Mouse (Mus musculus) induced T-regulatory cell, adult 2 months (primary cell): ENCODE results near the gene Foxb1.

Source experiments
- DNase-seq: peaks from one replicate; pipeline ENCODE4 v3.0.0-alpha.2; 2012; ENCODE audit warnings: low read depth

Gene Foxb1

GRCm38 (mm10) chr9:69756456-69756855 lies 4.3 kb downstream of the Foxb1 start:
- DNase-seq = no peak

DNA sequence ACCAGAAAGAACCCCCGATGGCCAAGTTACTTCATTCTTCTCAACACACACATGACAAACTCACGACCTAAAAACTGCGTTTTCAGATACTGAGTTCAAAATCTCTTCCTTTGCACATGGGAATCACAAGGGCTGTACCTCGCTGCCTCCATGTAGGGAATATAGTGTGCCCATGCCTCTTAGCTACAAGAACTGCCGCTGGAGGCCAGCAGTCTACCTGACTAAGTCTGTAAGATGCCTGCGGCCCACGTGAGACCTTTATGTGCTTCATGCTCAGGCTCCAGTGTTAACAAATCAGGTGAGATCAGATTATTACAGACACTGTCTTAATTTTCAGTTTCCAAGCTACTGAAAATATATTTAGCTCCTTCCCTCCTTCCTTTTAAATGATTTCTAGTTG lies 4.7 kb downstream of the Foxb1 start:
- no peak for DNase-seq

GRCm38 (mm10) chr9:69755157-69755556 lies 5.6 kb downstream of the Foxb1 start:
- DNase-seq = no peak

GRCm38 (mm10) chr9:69754712-69755111 lies 6.0 kb downstream of the Foxb1 start:
- no peak for DNase-seq

- DNase-seq = no peak
Measured at GRCm38 (mm10) chr9:69754291-69754690, 6.4 kb downstream of the Foxb1 start.

GRCm38 (mm10) chr9:69747971-69748370 lies 12.8 kb downstream of the Foxb1 start:
- DNase-seq = no peak

GRCm38 (mm10) chr9:69728736-69729135 lies 32.0 kb downstream of the Foxb1 start:
- DNase-seq = no peak

GRCm38 (mm10) chr9:69718431-69718830 lies 42.3 kb downstream of the Foxb1 start:
- DNase-seq = no peak

DNA sequence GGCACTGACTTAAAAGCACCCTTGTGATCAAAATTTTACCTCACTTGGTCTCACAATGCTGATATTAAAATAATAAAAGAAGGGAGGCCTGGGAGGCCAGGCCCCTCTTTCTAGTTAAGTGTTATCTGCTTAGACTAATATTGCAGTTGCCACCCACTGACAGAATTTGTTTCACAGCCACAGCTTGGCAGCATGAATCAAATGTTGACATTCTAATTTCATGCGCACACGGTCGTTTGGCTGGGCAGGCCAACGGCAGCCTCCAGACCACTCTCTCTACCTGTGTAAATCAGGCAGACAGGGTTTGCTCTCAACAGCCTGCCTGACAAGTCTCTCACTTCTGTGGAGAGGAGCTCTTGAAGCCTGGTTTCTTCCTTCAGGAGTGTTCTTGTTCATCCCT lies 44.4 kb downstream of the Foxb1 start:
- DNase-seq = no peak

GRCm38 (mm10) chr9:69715445-69715844 lies 45.3 kb downstream of the Foxb1 start:
- DNase-seq = peak; percentile 7

DNA sequence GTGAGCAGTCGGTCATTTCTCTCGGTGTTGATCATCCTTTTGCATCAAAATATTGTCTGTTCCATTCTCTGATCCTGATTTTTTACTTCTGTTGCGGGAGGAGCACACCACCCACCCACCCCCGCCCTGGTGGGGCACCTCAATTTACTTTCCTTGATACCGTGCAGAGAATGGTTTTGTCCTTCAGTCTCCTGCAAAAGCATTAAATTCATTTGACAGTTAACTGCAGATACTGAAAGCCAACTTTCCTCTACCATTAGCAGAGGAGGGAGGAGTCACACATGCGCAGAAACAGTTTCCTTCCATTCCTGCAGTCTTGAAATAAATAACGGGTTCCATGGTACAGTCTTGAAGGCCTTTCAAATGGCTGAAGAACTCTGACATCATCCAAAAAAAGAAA lies 46.4 kb downstream of the Foxb1 start:
- DNase-seq = no peak

- no peak for DNase-seq
Measured at GRCm38 (mm10) chr9:69713577-69714327, 47.0 kb downstream of the Foxb1 start.

- DNase-seq = no peak
Measured at GRCm38 (mm10) chr9:69712714-69713525, 47.8 kb downstream of the Foxb1 start.
